Mouse (Mus musculus): ENCODE results near the gene Srsf5. TPM values are rescaled to one million over a fixed set of nuclear protein-coding genes. Genes with fewer than 3 reads are reported as not detected.
"Not testable (repeated sequence)": the region's sequence is repeated elsewhere in the genome, so short reads cannot be mapped to it uniquely, and the experiment has no call there.

Srsf5 gene
- 100 to 1,000 TPM; 399 to 525 TPM for total RNA-seq (2021)
- long read RNA-seq, transcript Srsf5-205 (8 exons, 1,568 nt): minor isoform, 26 of 204 reads
- long read RNA-seq, transcript Srsf5-202 (8 exons, 1,498 nt): minor isoform, 8 of 204 reads
- long read RNA-seq, transcript Srsf5-203 (8 exons, 1,491 nt): minor isoform, 27 of 204 reads
- long read RNA-seq, transcript Srsf5-201 (8 exons, 1,527 nt): major isoform, 55 of 204 reads
- long read RNA-seq, partial matches to known transcripts: 29 of 204 reads
- long read RNA-seq, other reads (novel, unspliced or antisense): 51 of 204 reads

- peak; percentile 98 to 99 for DNase-seq (ENCODE audit: low spot score in 2 of 2)
Observed at GRCm38 (mm10) chr12:80945334-80945995, at the start of gene Srsf5. Gene Srsf5, plus strand, starts transcription at chr12:80945504.

- DNase-seq (ENCODE audit: low spot score in 2 of 2): no peak
Observed at GRCm38 (mm10) chr12:80909631-80910030, 35.7 kb upstream of the Srsf5 start.

- no peak for DNase-seq (ENCODE audit: low spot score in 2 of 2)
Observed at GRCm38 (mm10) chr12:80917764-80918163, 27.5 kb upstream of the Srsf5 start.

- DNase-seq (ENCODE audit: low spot score in 2 of 2): no peak
Observed at GRCm38 (mm10) chr12:80921301-80921700, 24.0 kb upstream of the Srsf5 start.

- DNase-seq (ENCODE audit: low spot score in 2 of 2): no peak
Observed at GRCm38 (mm10) chr12:80922869-80923268, 22.4 kb upstream of the Srsf5 start.

- no peak for DNase-seq (ENCODE audit: low spot score in 2 of 2)
Observed at GRCm38 (mm10) chr12:80923602-80924001, 21.7 kb upstream of the Srsf5 start.

- DNase-seq (ENCODE audit: low spot score in 2 of 2): peak in 1 of 2 experiments; percentile 34
Observed at GRCm38 (mm10) chr12:80924205-80924604, 21.1 kb upstream of the Srsf5 start.

GRCm38 (mm10) chr12:80925919-80926318 lies 19.4 kb upstream of the Srsf5 start:
- no peak for DNase-seq (ENCODE audit: low spot score in 2 of 2)

- DNase-seq (ENCODE audit: low spot score in 2 of 2): no peak
Observed at GRCm38 (mm10) chr12:80926550-80926949, 18.8 kb upstream of the Srsf5 start.

GRCm38 (mm10) chr12:80927518-80927917 lies 17.8 kb upstream of the Srsf5 start:
- no peak for DNase-seq (ENCODE audit: low spot score in 2 of 2)

GRCm38 (mm10) chr12:80928881-80929280 lies 16.4 kb upstream of the Srsf5 start:
- no peak for DNase-seq (ENCODE audit: low spot score in 2 of 2)

- DNase-seq (ENCODE audit: low spot score in 2 of 2): no peak
Observed at GRCm38 (mm10) chr12:80930141-80930540, 15.2 kb upstream of the Srsf5 start.

GRCm38 (mm10) chr12:80931402-80932140 lies 13.7 kb upstream of the Srsf5 start:
- no peak for DNase-seq (ENCODE audit: low spot score in 2 of 2)

GRCm38 (mm10) chr12:80932865-80933264 lies 12.4 kb upstream of the Srsf5 start:
- no peak for DNase-seq (ENCODE audit: low spot score in 2 of 2)

GRCm38 (mm10) chr12:80936751-80937150 lies 8.6 kb upstream of the Srsf5 start:
- DNase-seq (ENCODE audit: low spot score in 2 of 2): no peak

- no peak for DNase-seq (ENCODE audit: low spot score in 2 of 2)
Observed at GRCm38 (mm10) chr12:80937331-80938029, 7.8 kb upstream of the Srsf5 start.

- peak in 1 of 2 experiments; percentile 26 for DNase-seq (ENCODE audit: low spot score in 2 of 2)
Observed at GRCm38 (mm10) chr12:80938642-80939041, 6.7 kb upstream of the Srsf5 start.

GRCm38 (mm10) chr12:80939165-80939564 lies 6.1 kb upstream of the Srsf5 start:
- no peak for DNase-seq (ENCODE audit: low spot score in 2 of 2)

- DNase-seq (ENCODE audit: low spot score in 2 of 2): no peak
Observed at GRCm38 (mm10) chr12:80941886-80942285, 3.4 kb upstream of the Srsf5 start.

- no peak for DNase-seq (ENCODE audit: low spot score in 2 of 2)
Observed at GRCm38 (mm10) chr12:80943395-80943794, 1.9 kb upstream of the Srsf5 start.

GRCm38 (mm10) chr12:80944204-80944603 lies 1.1 kb upstream of the Srsf5 start:
- DNase-seq (ENCODE audit: low spot score in 2 of 2): no peak

- DNase-seq (ENCODE audit: low spot score in 2 of 2): not testable (repeated sequence)
Observed at GRCm38 (mm10) chr12:80944963-80945333, 356 bp upstream of the Srsf5 start.

Measured in layer of hippocampus, postnatal 10 days (tissue).